ENCODE assay signal across 25 mouse cellular contexts in genomic region chr10:118172416-118172815, GRCm38 (mm10). TPM values are rescaled to one million over a fixed set of nuclear protein-coding genes. Genes with fewer than 3 reads are reported as not detected.
A peak's percentile ranks its signal among the peaks of the same experiment; 100 is the strongest.
DNase-seq lines count a peak whose midpoint lies in the region; ATAC-seq lines count a peak whose summit lies in the region.
"Had no signal": no experiment of that assay in that cellular context is flagged by ENCODE, and none has a peak within 500 bp of the region (broad histone marks: within the 10 kb centered on the region; RNA-seq: fewer than 3 reads in every experiment).

No protein-coding gene starts in this region.

- no peak overlapping the region for H3K4me3 ChIP-seq in kidney, embryonic 16.5 days (ENCODE audit: low read length)
- H3K4me3 ChIP-seq: embryonic facial prominence, embryonic 13.5 days; hindbrain, embryonic 12.5 days; stomach, embryonic 15.5 days had no signal

- H3K27me3 ChIP-seq in kidney, embryonic 16.5 days (ENCODE audit: insufficient read depth, low read length), result no peaks in the 10 kb centered on the region
- H3K27me3 ChIP-seq: embryonic facial prominence, embryonic 13.5 days; hindbrain, embryonic 12.5 days; stomach, embryonic 15.5 days had no signal

- H3K9me3 ChIP-seq in kidney, embryonic 16.5 days (ENCODE audit: low read length), result no peaks in the 10 kb centered on the region
- H3K9me3 ChIP-seq: embryonic facial prominence, embryonic 13.5 days; hindbrain, embryonic 12.5 days; stomach, embryonic 15.5 days had no signal

- no peaks in the 10 kb centered on the region for H3K36me3 ChIP-seq in kidney, embryonic 16.5 days (ENCODE audit: insufficient read depth, low read length)
- H3K36me3 ChIP-seq: stomach, embryonic 15.5 days had no signal

- H3K4me2 ChIP-seq in kidney, embryonic 16.5 days (replicated peaks; ENCODE audit: low read depth, low read length), result no peak overlapping the region
- H3K4me2 ChIP-seq: embryonic facial prominence, embryonic 13.5 days; hindbrain, embryonic 12.5 days; stomach, embryonic 15.5 days had no signal

- H3K9ac ChIP-seq in kidney, embryonic 16.5 days (replicated peaks; ENCODE audit: low read length), result no peak overlapping the region
- H3K9ac ChIP-seq: embryonic facial prominence, embryonic 13.5 days; hindbrain, embryonic 12.5 days; stomach, embryonic 15.5 days had no signal

- no peaks in the 10 kb centered on the region for H3K4me1 ChIP-seq in kidney, embryonic 16.5 days (ENCODE audit: insufficient read depth, low read length)
- H3K4me1 ChIP-seq: hindbrain, embryonic 12.5 days; stomach, embryonic 15.5 days had no signal

- peak; percentile 7 for DNase-seq in thymus, postnatal 14 days
- no peak for DNase-seq in thymus, postnatal 4 days
- DNase-seq in R1 (ENCODE audit: low read depth, low spot score), result peak; percentile 21
- DNase-seq in fibroblast of lung, adult 2 months (ENCODE audit: low read depth), result peak; percentile 61
- DNase-seq in embryo, embryonic 11 days, result no peak
- no peak for DNase-seq in cerebellum, postnatal 25 days
- DNase-seq: adrenal gland, adult 8-10 months; cerebellum, postnatal 14 days; heart, adult 11 months; kidney, postnatal 25 days; liver; lung, adult 18-20 months had no signal

- no peak for ATAC-seq in monocyte, adult 5-6 weeks (replicated peaks; ENCODE audit: insufficient number of reproducible peaks, low FRiP score, low TSS enrichment, poor library complexity, severe bottlenecking)
- ATAC-seq in kidney, embryonic 16.5 days (ENCODE audit: low FRiP score, low TSS enrichment), result no peak
- ATAC-seq: forebrain, embryonic 14.5 days; intestine, embryonic 16.5 days; midbrain, embryonic 16.5 days had no signal

- WGBS in kidney, embryonic 16.5 days, result 55% methylated on average over 8 of the region's 8 CpGs

- no peak overlapping the region for H3K27ac ChIP-seq in kidney, embryonic 16.5 days (ENCODE audit: low read length)
- H3K27ac ChIP-seq: embryonic facial prominence, embryonic 13.5 days; hindbrain, embryonic 12.5 days; macrophage; stomach, embryonic 15.5 days had no signal

RNA-seq across cellular contexts. Expression of gene Mdm1, which starts 30.8 kb away (rescaled TPM):
- 225 to 295 TPM (median 275 TPM) in 3 replicates for total RNA-seq in monocyte, adult 5-6 weeks (2017)
- 26.7 and 27.1 TPM in 2 replicates for polyA plus RNA-seq in kidney, embryonic 16.5 days (2015; fragmentation: Nextera tagmentation; extraction: Ambion mirVana)

RNA-seq across cellular contexts. Expression of gene Il22, which starts 32.3 kb away (rescaled TPM):
- not detected in 3 replicates for total RNA-seq in monocyte, adult 5-6 weeks (2017)
- not detected in 2 replicates for polyA plus RNA-seq in kidney, embryonic 16.5 days (2015; fragmentation: Nextera tagmentation; extraction: Ambion mirVana)
- total RNA-seq: adrenal gland, adult 8-10 months; gastrocnemius, adult 18-20 months; layer of hippocampus, postnatal 25 days; left cerebral cortex, postnatal 25 days had no signal
- polyA plus RNA-seq: embryonic facial prominence, embryonic 13.5 days; forebrain, embryonic 14.5 days; heart, embryonic 16.5 days; hindbrain, embryonic 12.5 days; intestine, embryonic 16.5 days; macrophage; stomach, embryonic 15.5 days had no signal

Comparison
In these comparisons a context has a peak if more than half of its experiments do, and no peak if none do; other contexts are left out.
1. DNase-seq: peak in thymus, postnatal 14 days (single experiment), R1 (single experiment) and fibroblast of lung, adult 2 months (single experiment); none in thymus, postnatal 4 days (single experiment), embryo, embryonic 11 days (single experiment) and cerebellum, postnatal 25 days (0 of 2).